ENCODE assay signal across 15 mouse cellular contexts in the genomic region with DNA sequence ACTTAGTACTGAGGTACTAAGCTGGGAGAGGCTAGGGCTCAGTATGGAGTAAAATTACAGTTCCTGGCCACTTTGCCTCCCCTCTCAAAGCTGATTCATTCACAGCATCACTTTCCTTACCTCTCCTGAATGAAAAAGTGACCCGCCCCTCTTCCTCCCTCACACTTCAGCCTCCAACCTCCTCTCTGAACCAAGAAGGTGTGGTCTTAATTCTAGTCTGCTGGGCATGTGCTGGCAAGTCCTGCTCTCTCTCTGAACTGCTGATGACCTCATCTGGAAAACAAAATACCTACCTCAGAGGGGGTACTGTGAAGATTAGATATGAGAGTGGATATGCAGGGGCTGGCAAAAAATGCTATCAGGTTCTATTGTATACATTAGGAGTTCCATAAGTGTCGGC. TPM values are rescaled to one million over a fixed set of nuclear protein-coding genes. Genes with fewer than 3 reads are reported as not detected.
DNase-seq lines count a peak whose midpoint lies in the region; ATAC-seq and TF ChIP-seq lines count a peak whose summit lies in the region.
"Had no signal": no experiment of that assay in that cellular context is flagged by ENCODE, and none has a peak within 500 bp of the region (broad histone marks: within the 10 kb centered on the region; RNA-seq: fewer than 3 reads in every experiment).

No protein-coding gene starts in this region.

- peak overlapping the region; percentile 50; the same call in 1 of the 2 replicates for H3K9ac ChIP-seq in heart, embryonic 14.5 days (ENCODE audit: low read length)
- no peak overlapping the region for H3K9ac ChIP-seq in heart, postnatal 0 days (replicated peaks; ENCODE audit: low read depth, low read length)
- H3K9ac ChIP-seq: forebrain, embryonic 13.5 days had no signal

- intact Hi-C loops in heart, postnatal 25 days (cut with DNase I), result loop anchor here (2.0 to 5.0 kb wide), 2 partner anchors 20 to 53 kb away; a partner anchor contains a TSS

- no peak for DNase-seq in heart, postnatal 25 days (ENCODE audit: low spot score)
- DNase-seq in 3T3-L1 (ENCODE audit: low read depth, low spot score) (peak; percentile 89), ES-CJ7 (ENCODE audit: low read depth, low spot score) (peak; percentile 50)
- DNase-seq in heart, postnatal 0 days (ENCODE audit: low spot score), result no peak
- DNase-seq in embryo, embryonic 11 days, result no peak
- DNase-seq in spleen, postnatal 36 days (ENCODE audit: low spot score in 2 of 2), result no peak
- DNase-seq: cerebellum, adult 11-12 months; kidney, adult 11 months; lung, postnatal 4 days had no signal

- peaks cover 25% of the 10 kb centered on the region in 2 experiments for H3K4me1 ChIP-seq in heart, embryonic 14.5 days (ENCODE audit: control insufficient read depth in 2 of 2, insufficient read depth in 2 of 2, low read length in 2 of 2)
- H3K4me1 ChIP-seq in heart, postnatal 0 days (ENCODE audit: control insufficient read depth, insufficient read depth), result peaks cover 34% of the 10 kb centered on the region

- TF ChIP-seq EP300 in heart, postnatal 0 days (IDR thresholded peaks at IDR 0.05; ENCODE audit: low read depth), result no peak

- no peak overlapping the region for H3K4me3 ChIP-seq in heart, embryonic 14.5 days (ENCODE audit: control insufficient read depth in 1 of 2, insufficient read depth in 1 of 2, low read depth in 1 of 2, low read length in 2 of 2)
- H3K4me3 ChIP-seq in heart, postnatal 0 days (ENCODE audit: low read depth, low read length), result no peak overlapping the region
- H3K4me3 ChIP-seq: forebrain, embryonic 13.5 days; limb, embryonic 13.5 days had no signal

- no peak for ATAC-seq in heart, embryonic 14.5 days (ENCODE audit: insufficient number of reproducible peaks, insufficient read depth, low FRiP score, low read depth)
- no peak; the same call in 1 of the 2 replicates for ATAC-seq in heart, postnatal 0 days (ENCODE audit: insufficient read depth, low read depth)

- no peak for TF ChIP-seq CTCF in heart, postnatal 0 days (IDR thresholded peaks at IDR 0.05; ENCODE audit: low read depth)

- no peaks in the 10 kb centered on the region for H3K9me3 ChIP-seq in heart, embryonic 14.5 days (ENCODE audit: control insufficient read depth, low read length)
- no peaks in the 10 kb centered on the region for H3K9me3 ChIP-seq in heart, postnatal 0 days (replicated peaks; ENCODE audit: control insufficient read depth, low read length)
- H3K9me3 ChIP-seq: forebrain, embryonic 13.5 days; limb, embryonic 13.5 days had no signal

- H3K36me3 ChIP-seq in heart, embryonic 14.5 days (ENCODE audit: control insufficient read depth, insufficient read depth, low read length), result no peaks in the 10 kb centered on the region
- no peaks in the 10 kb centered on the region for H3K36me3 ChIP-seq in heart, postnatal 0 days (replicated peaks; ENCODE audit: control insufficient read depth, insufficient read depth, low read length)
- H3K36me3 ChIP-seq: limb, embryonic 13.5 days had no signal

- WGBS in heart, embryonic 14.5 days, result 40% methylated on average over 2 of the region's 2 CpGs
- 60% methylated on average over 2 of the region's 2 CpGs for WGBS in heart, postnatal 0 days

- H3K27me3 ChIP-seq in heart, embryonic 14.5 days (ENCODE audit: control insufficient read depth, insufficient read depth, low read length), result no peaks in the 10 kb centered on the region
- H3K27me3 ChIP-seq in heart, postnatal 0 days (ENCODE audit: control insufficient read depth, insufficient read depth, low read length), result no peaks in the 10 kb centered on the region
- H3K27me3 ChIP-seq: forebrain, embryonic 13.5 days; limb, embryonic 13.5 days had no signal

- peak overlapping the region in 1 of 2 experiments; percentile 65; a peak in 2 of 4 replicates for H3K27ac ChIP-seq in heart, embryonic 14.5 days (replicated peaks in 1 of 2; ENCODE audit: control insufficient read depth in 1 of 2, insufficient read depth in 1 of 2, low read depth in 2 of 2, low read length in 2 of 2)
- H3K27ac ChIP-seq in heart, postnatal 0 days (ENCODE audit: low read depth), result peak overlapping the region; percentile 52; the same call in 1 of the 2 replicates
- H3K27ac ChIP-seq: limb, embryonic 13.5 days had no signal

- H3K4me2 ChIP-seq in heart, embryonic 14.5 days (ENCODE audit: low read length), result peak overlapping the region; percentile 32; the same call in 1 of the 2 replicates
- no peak overlapping the region for H3K4me2 ChIP-seq in heart, postnatal 0 days (ENCODE audit: low read depth, low read length)
- H3K4me2 ChIP-seq: limb, embryonic 13.5 days had no signal

RNA-seq across cellular contexts. Expression of a gene that starts 4.0 kb away (rescaled TPM):
- polyA plus RNA-seq in heart, embryonic 14.5 days (2014; fragmentation: Nextera tagmentation; extraction: Ambion mirVana), result not detected in 2 replicates
- not detected for total RNA-seq in heart, postnatal 25 days (2021)
- total RNA-seq in heart, postnatal 0 days (2014; rRNA removed; ENCODE audit: low replicate concordance), result not detected in 2 replicates
- not detected in 2 replicates for polyA plus RNA-seq in heart, postnatal 0 days (2015; fragmentation: Nextera tagmentation; extraction: Ambion mirVana)
- total RNA-seq: adrenal gland, postnatal 4 days had no signal
- polyA plus RNA-seq: forebrain, embryonic 13.5 days; limb, embryonic 13.5 days; thymus, postnatal 0 days had no signal

RNA-seq across cellular contexts. Expression of a gene that starts 18.8 kb away (rescaled TPM):
- not detected in 2 replicates for polyA plus RNA-seq in heart, embryonic 14.5 days (2014; fragmentation: Nextera tagmentation; extraction: Ambion mirVana)
- total RNA-seq in heart, postnatal 25 days (2021), result not detected
- total RNA-seq in heart, postnatal 0 days (2014; rRNA removed; ENCODE audit: low replicate concordance), result not detected in 2 replicates
- not detected in 2 replicates for polyA plus RNA-seq in heart, postnatal 0 days (2015; fragmentation: Nextera tagmentation; extraction: Ambion mirVana)
- polyA plus RNA-seq: forebrain, embryonic 13.5 days; thymus, postnatal 0 days had no signal

RNA-seq across cellular contexts. Expression of a gene that starts 19.4 kb away (rescaled TPM):
- polyA plus RNA-seq in heart, embryonic 14.5 days (2014; fragmentation: Nextera tagmentation; extraction: Ambion mirVana), result 67.5 and 68.3 TPM in 2 replicates
- total RNA-seq in heart, postnatal 25 days (2021), result 100 to 1,000 TPM; 249 to 297 TPM
- 473 and 516 TPM in 2 replicates for total RNA-seq in heart, postnatal 0 days (2014; rRNA removed; ENCODE audit: low replicate concordance)
- 41.2 and 42.4 TPM in 2 replicates for polyA plus RNA-seq in heart, postnatal 0 days (2015; fragmentation: Nextera tagmentation; extraction: Ambion mirVana)

RNA-seq across cellular contexts. Expression of a gene that starts 39.5 kb away (rescaled TPM):
- not detected in 2 replicates for polyA plus RNA-seq in heart, embryonic 14.5 days (2014; fragmentation: Nextera tagmentation; extraction: Ambion mirVana)
- total RNA-seq in heart, postnatal 25 days (2021), result not detected
- total RNA-seq in heart, postnatal 0 days (2014; rRNA removed; ENCODE audit: low replicate concordance), result not detected in 2 replicates
- polyA plus RNA-seq in heart, postnatal 0 days (2015; fragmentation: Nextera tagmentation; extraction: Ambion mirVana), result not detected in 2 replicates
- polyA plus RNA-seq: forebrain, embryonic 13.5 days; gonadal fat pad, adult 2 months; limb, embryonic 13.5 days; thymus, postnatal 0 days had no signal

Comparison
In these comparisons a context has a peak if more than half of its experiments do, and no peak if none do; other contexts are left out.
1. DNase-seq: peak in 3T3-L1 (single experiment) and ES-CJ7 (single experiment); none in heart, postnatal 25 days (single experiment), heart, postnatal 0 days (single experiment), embryo, embryonic 11 days (single experiment) and spleen, postnatal 36 days (0 of 2).